Mouse (Mus musculus): Measurements from ENCODE around the gene Gm20441.

Gm20441 gene

DNA sequence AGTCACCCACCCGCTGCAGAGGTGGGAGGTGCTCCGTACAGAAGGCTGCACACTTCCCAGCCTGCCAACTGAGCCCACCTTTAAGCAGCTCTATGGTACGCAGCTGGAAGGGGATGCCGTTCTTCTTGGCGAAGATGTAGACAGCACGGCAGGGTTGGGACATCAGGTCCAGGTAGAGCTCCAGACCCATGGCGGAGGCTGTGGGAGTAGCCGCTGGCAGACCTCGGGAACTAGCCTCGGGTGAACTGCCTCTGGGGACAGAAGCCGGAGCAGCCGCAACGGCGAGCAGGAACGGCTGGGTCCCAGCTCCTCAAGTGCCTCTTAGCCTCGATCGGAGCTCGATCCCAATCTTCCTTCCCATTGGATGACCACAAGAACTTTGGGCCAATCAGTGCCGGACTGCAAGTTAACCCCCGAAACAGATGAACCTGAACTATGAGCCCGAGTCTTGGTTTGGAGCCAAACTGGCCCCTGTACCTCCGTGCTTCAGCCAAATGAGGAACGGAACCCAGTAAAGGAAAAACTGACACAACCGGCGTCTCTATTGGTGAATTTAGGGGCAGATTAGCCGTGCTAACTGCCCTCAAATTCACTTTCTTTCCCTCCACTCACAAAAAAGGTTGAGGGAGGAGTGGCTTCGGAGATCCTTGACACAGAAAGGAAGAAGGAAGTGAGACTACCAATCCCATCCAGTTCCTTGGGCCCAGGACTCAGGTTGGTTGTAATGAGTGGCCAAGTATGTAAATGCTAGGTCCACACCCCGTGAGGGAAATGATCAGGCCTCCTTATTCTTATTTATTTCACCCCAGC is at the start of gene Gm20441, which contains the start of gene Gstt3:
Gm20441 (minus strand) TSS at position 186 of the 810 bp plus-strand sequence.
Gstt3 (minus strand) TSS at position 646 of the 810 bp plus-strand sequence.
- peak; percentile 84 for DNase-seq (ENCODE audit: low spot score)

DNA sequence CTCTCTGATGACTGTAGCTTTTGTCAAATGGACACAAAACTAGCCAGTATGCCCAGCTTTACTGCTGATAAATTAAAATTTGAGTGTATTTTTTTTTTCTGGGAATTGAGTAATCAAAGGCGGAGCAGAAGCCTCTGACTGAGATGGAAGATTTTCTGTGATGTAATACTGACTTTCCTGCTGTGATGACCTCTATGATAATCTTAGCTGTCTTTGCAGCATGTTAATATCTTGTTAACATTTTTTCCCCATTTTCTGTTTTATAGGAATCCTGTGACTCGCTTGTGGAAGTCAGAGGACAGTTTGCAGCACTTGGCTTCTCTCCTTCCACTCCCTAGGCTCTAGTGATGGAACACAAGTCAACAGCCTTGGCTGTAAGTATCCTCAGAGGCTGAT is 49.5 kb upstream of the Gm20441 start:
- no peak for DNase-seq (ENCODE audit: low spot score)

DNA sequence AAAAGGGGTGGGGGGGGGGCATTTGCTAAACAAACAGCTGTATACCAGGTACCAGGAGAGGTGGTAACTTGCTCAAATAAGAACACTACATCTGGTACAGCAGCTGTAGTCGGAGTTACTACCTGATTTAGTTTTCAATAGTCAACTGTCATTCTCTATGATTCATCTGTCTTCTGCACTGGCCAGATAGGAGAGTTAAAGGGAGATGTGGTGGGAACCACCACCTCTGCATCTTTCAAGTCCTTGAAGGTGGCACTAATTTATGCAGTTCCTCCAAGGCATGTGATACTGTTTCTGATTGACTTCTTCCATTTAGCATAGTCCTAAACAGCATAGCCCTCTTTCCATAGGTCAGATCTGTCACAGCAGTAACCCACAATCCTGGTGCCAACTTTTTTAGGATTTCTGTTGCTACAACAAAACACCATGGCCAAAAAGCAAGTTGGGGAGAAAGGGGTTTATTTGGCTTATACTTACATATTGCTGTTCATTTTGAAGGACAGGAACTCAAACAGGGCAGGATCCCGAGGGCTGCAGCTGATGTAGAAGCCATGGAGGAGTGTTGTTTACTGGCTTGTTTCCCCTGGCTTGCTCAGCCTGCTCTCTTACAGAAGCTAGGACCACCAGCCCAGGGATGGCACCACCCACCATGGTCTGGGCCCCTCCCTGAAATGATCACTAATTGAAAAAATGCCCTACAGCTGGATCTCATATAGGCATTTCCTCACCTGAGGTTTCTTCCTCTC is 48.9 kb upstream of the Gm20441 start:
- no peak for DNase-seq (ENCODE audit: low spot score)

GRCm38 (mm10) chr10:75828500-75828931 is 47.8 kb upstream of the Gm20441 start:
- no peak for DNase-seq (ENCODE audit: low spot score)

DNA sequence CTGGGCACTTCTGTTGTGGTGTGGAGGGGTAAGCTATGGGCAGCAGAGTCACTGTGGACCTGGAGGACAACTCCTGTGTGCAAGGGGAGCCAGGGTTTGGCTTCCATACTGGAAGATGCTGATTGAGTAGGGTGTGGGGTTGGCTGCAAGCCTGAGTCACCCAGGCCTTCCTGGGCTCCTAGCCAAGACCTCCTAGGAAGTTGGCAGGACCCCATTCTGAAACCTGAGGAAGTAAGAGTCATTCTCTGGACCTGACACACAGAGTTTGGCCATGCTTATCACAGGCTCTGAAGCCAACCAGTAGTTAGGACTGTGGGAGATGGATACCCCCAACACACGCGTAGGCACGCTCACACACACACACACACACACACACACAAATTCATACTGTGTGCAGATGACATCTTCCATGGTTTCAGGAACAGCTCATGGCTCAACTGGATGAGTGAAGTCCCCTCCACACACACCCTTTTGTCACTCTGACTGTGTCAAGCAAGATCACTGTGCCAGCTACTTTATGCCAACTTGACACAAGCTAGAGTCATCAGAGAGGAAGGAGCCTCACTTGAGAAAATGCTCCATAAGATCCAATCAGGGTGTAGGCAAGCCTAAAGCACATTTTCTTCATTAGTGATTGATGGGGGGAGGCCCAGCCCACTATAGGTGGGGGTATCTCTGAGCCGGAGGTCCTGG is 47.1 kb upstream of the Gm20441 start:
- DNase-seq (ENCODE audit: low spot score) = no peak

DNA sequence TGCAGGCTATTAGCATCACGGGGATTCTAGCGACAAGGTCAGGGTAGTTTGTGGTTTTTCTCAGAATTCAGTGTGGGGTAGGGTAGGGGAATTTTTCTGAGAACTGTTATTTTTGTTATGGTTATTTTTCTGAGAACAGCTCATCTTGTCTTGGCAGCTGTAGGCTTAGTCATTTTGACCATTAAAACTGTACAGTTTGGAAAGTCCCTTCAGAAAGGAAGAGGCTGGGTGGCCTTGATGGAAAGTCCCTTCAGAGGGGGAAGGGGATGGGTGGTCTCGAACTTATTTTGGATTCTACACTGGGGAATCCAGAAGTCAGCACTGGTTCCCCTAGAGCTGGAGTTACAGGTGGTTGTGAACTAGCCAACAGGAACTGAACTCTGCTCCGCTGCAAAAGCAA is 43.8 kb upstream of the Gm20441 start:
- DNase-seq (ENCODE audit: low spot score) = no peak

DNA sequence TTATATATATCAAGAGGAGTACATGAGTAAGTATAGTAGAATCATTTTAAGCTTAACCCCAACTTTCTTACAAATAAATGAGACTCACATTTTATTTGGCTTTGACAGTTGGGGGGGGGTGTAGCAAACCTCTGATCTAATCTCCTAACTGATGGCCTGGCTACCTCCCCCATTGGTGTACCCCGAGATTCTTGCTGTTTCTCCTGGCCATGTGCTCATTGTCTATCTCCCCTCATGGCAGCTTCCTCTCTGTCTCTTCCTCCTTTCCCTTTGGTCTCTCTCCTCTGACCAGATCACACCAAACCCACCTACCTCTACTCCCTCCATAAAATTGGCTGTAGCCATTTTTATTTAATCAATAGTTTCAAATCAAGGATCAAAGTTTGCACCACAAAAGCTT is 43.0 kb upstream of the Gm20441 start:
- DNase-seq (ENCODE audit: low spot score) = no peak

DNA sequence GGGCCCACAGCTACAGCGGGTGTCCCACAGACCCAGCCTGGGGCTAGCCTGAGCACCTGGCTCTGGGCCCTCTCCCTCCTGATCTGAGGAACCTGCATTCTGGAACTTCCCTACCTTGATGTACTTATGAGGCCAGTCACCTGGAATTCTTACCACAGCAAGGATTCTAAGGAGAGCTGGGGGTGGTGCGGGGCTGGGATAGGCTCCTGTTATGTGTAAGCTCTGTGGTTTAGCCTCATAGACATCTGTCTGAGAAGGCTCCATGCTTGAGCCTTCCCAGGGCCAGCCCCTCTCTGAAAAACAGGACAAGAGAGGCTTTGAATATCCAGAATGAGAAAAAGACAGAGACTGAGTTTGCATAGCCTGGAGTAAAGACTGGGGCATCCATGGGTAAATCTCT is 41.7 kb upstream of the Gm20441 start, which contains the start of gene Gstt4:
Gstt4 (minus strand) TSS at position 101 of the 400 bp plus-strand sequence.
- no peak for DNase-seq (ENCODE audit: low spot score)

DNA sequence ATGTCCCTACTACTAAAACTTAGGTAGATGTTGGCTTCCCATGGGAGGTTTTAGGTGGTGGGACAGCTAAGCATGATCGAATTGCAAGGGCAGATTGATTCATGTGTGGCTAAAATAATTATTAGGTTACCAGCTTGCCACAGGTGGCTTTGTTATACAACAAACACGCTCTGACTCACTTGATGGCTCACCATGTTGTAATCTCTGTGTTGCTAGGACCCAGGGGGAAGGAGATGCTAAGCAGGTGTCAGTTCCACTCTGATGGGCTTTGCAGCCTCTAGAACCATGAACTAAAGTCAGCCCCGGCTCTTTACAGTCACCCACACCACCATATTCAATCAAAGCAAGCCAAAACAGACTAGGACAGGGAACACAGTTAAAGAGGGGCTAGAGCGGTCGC is 39.1 kb upstream of the Gm20441 start:
- no peak for DNase-seq (ENCODE audit: low spot score)

- no peak for DNase-seq (ENCODE audit: low spot score)
Observed at GRCm38 (mm10) chr10:75818641-75819040, 37.9 kb upstream of the Gm20441 start.

GRCm38 (mm10) chr10:75804217-75804616 is 23.5 kb upstream of the Gm20441 start:
- no peak for DNase-seq (ENCODE audit: low spot score)

DNA sequence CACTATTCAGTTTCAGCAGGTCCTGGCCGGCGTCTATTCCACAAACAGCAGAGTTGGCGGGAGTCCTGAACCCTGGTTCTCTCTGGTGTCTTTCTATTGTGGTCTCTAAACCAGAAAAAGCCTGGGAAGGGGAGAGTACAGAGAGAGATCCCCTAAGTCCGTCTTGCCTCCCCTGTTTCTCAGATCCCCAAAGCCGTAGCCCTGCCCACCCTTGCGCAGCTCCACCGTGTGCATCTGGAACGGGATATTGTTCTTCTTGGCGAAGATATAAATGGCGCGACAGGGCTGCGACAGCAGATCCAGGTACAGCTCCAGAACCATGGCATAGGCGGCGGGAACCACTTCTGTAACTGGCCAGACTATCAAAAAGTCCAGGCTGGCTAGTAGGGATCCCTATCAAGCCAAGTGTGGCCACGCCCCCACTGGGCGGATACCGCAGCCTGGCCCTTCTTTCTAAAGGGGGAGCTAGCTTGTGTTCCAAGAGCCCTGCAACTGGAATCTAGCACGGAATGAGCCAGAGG is 17.5 kb upstream of the Gm20441 start, which contains the start of gene Gstt1:
Gstt1 (minus strand) TSS at position 409 of the 521 bp plus-strand sequence.
- peak; percentile 57 for DNase-seq (ENCODE audit: low spot score)

DNA sequence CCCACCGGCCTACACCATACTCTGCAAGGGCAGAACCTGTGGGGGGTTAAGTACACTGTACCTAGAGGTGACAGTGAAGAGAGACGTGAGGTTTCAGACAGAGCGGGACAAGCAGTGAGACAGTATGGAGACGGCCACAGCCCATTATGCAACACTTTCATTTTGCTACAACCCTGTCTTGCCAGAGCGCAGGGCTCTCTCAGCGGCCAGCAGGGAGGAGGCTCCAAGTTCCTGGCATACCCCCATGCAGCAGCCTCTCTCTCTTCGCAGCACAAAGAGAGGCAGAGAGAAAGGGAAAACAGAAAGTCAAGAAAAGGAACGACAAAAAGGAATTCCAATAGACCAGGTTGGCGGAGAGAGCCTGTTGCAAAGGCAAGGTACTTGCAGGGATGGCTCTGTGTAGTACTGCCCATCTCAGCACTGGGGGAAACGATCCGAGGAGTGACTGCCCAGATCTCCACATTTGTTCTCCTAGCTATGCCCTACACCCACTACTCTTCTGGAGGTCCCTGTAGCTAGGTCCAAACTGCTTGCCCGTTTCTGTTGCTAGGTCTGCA is 16.9 kb upstream of the Gm20441 start:
- peak; percentile 57 for DNase-seq (ENCODE audit: low spot score)

DNA sequence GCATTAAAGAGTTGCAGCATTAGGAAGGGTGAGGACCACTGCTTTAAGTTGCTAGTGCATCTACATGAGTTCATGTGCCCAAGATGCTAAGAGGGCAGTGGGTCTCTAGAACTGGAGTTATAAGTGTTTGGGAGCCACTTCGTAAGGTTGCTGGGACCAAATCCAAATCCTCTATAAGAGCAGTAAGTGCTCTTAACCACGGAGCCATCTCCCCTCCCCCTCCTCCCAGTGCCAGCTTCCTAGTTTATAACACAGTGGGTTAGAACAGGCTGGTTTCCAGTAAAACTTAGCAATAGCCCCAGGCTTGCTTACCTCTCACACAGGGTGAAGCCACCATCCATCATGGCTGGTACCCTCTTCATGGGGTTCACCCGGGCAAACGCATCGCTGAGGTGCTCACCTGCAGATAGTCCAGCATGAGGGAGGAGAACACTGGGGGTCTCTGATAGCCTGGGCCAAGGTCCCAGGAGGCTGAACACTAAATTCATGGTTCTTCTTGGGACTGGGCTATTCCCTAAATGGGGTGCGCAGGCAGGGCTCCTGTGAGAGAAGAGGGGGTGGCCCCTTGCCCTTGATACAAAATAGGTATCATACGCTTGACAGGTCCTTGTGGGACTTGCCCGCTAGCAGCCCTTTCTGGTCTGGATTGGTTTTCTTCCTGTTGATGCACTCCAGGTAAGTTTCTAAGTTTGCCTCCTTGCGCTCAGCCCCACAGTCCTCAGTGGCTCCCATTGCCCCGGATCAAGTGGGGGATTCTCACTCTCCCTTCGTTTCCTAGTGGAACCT is 16.2 kb upstream of the Gm20441 start:
- DNase-seq (ENCODE audit: low spot score) = no peak

DNA sequence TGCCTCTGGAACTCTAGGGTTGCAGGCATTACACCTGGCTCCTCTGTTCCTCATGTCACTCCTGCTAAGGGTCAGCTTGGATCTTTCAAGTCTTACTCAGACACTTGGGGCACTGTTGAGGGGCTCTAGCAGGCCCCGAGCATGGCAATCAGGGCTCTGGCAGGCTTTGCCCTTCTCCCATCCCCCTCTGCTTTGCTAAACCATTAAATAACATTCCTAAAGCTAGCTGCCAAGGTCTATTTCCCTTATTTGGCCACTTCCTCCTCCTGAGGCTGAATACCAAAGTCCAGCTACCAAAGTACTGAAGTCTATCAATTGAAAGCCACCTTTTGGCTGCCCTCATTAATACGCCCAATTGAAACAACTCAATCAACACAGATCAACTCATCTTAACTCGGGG is 14.1 kb upstream of the Gm20441 start:
- DNase-seq (ENCODE audit: low spot score) = peak; percentile 31

DNA sequence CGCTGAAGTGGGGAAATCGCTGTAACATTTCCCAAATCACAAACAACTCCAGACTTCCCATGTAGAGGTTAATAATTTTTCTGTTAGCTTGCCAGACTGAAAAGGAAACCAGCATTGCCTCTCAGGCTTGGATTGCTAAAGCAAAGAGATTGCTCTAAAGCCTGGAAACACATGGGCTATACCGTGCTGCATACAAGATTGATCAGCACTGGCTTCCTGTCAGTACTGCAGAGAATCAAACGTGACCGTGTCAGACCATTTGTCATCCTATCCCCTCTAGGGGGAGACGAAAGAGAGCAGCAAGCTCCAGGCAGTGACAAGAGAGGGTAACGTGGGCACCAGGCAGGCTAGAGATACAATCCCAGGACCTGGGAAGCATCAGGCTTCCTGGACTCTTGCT is 10.0 kb upstream of the Gm20441 start:
- DNase-seq (ENCODE audit: low spot score) = peak; percentile 53

DNA sequence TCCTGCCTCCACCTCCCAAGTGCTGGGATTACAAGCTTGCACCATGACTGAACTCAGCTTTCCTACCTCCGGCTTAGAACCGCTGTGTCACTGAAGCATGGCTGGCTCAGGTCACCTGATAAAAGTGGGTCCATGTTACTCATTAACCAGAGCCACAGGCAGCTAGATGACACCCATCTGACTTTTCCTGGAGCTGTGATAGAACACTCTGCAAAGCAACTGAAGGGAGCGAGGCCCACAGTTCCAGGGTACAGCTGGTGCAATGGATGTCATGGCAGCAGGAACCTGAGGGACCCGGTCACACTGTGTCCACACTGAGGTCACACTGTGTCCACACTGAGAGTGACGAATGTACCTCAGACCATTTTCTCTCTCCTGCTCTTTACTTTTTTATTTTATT is 9.1 kb upstream of the Gm20441 start:
- no peak for DNase-seq (ENCODE audit: low spot score)

- DNase-seq (ENCODE audit: low spot score) = no peak
Observed at GRCm38 (mm10) chr10:75789081-75789735, 8.5 kb upstream of the Gm20441 start.

- no peak for DNase-seq (ENCODE audit: low spot score)
Observed at GRCm38 (mm10) chr10:75788277-75788676, 7.5 kb upstream of the Gm20441 start.

GRCm38 (mm10) chr10:75785442-75785841 is 4.7 kb upstream of the Gm20441 start:
- DNase-seq (ENCODE audit: low spot score) = no peak

Data from embryo, embryonic 10 days (tissue).